ENCODE assay signal across 9 mouse cellular contexts in the genomic region with DNA sequence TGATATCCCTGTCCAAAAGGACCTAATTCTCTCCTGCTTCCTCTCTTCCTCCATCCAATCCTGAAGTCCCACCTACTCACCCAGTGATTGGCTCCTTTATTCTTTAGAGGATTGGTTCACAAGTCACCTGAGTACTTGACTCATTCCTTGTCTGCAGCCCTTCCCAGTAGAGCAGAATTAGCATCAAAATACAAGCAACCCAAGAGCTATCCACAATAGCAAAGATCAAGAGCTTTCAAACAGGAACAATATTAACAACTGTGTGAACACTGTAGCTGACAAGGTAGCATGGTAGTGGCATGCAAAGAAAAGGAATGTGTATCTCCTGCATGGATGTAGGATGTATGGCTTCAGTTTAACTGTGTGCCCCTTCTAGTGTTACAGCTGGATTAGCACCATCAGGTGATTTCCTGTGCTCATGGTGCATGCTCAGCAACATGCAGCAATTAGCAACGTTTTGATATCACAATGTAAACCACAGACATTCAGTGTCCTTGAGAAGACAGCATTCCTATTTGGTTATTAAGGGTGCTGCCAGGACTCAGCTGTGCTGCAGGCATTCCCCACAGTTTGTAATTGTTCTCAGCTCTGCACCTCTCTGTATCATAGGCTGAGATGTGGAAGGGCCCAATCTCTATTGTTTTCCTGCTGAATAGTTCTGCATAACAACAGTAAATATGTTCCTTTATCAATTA.
"Had no signal": no experiment of that assay in that cellular context is flagged by ENCODE, and none has a peak within 500 bp of the region (broad histone marks: within the 10 kb centered on the region; RNA-seq: fewer than 3 reads in every experiment).

No protein-coding gene starts in this region.

- H3K4me3 ChIP-seq: limb, embryonic 13.5 days; midbrain, embryonic 13.5 days; neural tube, embryonic 15.5 days had no signal

- H3K36me3 ChIP-seq: limb, embryonic 13.5 days; midbrain, embryonic 13.5 days; neural tube, embryonic 15.5 days had no signal

- H3K27me3 ChIP-seq: limb, embryonic 13.5 days; midbrain, embryonic 13.5 days; neural tube, embryonic 15.5 days had no signal

- H3K27ac ChIP-seq: limb, embryonic 13.5 days; liver, embryonic 14.5 days; midbrain, embryonic 13.5 days; neural tube, embryonic 15.5 days had no signal

- H3K9me3 ChIP-seq: midbrain, embryonic 13.5 days; neural tube, embryonic 15.5 days had no signal

- H3K4me1 ChIP-seq: limb, embryonic 13.5 days; midbrain, embryonic 13.5 days; neural tube, embryonic 15.5 days had no signal

- H3K9ac ChIP-seq: limb, embryonic 13.5 days; liver, embryonic 14.5 days; midbrain, embryonic 13.5 days; neural tube, embryonic 15.5 days had no signal

- DNase-seq: kidney, adult 18-20 months; kidney, postnatal 10 days; left cerebral cortex, postnatal 4 days; lung, adult 18-20 months; lung, postnatal 36 days had no signal
